ENCODE assay signal across 21 mouse cellular contexts in the genomic region with DNA sequence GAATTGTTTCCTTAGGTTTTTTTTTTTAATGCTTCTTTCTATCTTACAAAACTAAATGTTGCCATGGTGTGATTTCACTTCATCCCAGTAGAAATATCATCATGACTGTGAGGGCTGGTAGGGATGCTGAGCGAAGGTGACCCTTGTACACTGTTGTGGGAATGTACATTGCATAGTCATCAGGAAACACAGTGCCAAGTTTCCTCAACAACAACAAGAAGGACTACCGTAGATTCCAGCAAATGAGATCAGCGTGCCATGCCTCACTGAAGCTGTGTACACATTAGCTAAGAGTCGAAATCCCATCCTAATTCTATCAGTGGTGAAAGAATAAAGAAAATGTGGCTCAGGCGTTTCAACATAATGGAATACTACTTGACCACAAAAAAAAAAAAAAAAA.
"Had no signal": no experiment of that assay in that cellular context is flagged by ENCODE, and none has a peak within 500 bp of the region (broad histone marks: within the 10 kb centered on the region; RNA-seq: fewer than 3 reads in every experiment).

No protein-coding gene starts in this region.

- DNase-seq: gastrocnemius, postnatal 14 days; gastrocnemius, postnatal 36 days; heart, adult 18-20 months; heart, postnatal 14 days; heart, postnatal 36 days; kidney, adult 11 months; kidney, adult 9 months; layer of hippocampus, adult 9-11 months; layer of hippocampus, postnatal 36 days; left cerebral cortex, postnatal 4 days had no signal

- H3K4me3 ChIP-seq: heart, embryonic 10.5 days; heart, embryonic 12.5 days; hindbrain, embryonic 13.5 days; hindbrain, embryonic 15.5 days; kidney, embryonic 15.5 days; limb, embryonic 13.5 days; limb, embryonic 15.5 days; liver, embryonic 12.5 days had no signal

- H3K27ac ChIP-seq: heart, embryonic 10.5 days; hindbrain, embryonic 13.5 days; hindbrain, embryonic 15.5 days; hindbrain, postnatal 0 days; kidney, postnatal 0 days; limb, embryonic 13.5 days; limb, embryonic 15.5 days; liver, embryonic 12.5 days; liver, embryonic 14.5 days had no signal
